Mouse (Mus musculus) G1E (cell line): ENCODE data around the gene Sh3pxd2a. TPM values are rescaled to one million over a fixed set of nuclear protein-coding genes. Genes with fewer than 3 reads are reported as not detected.

Experiments
- ATAC-seq: 2 replicates; pipeline ENCODE4 v1.8.0; 2016; ENCODE audit warnings: mild to moderate bottlenecking; ENCODE audit not compliant: insufficient number of reproducible peaks, poor library complexity, low FRiP score, severe bottlenecking; ENCODE audit errors: extremely low read depth
- DNase-seq: peaks from one replicate; pipeline ENCODE4 v3.0.0; 2012; ENCODE audit warnings: low spot score
- H3K27me3 ChIP-seq: 2 replicates; pipeline ENCODE4 v1.6.1; 2012; ENCODE audit warnings: mild to moderate bottlenecking, low read length, inconsistent platforms; ENCODE audit not compliant: insufficient read depth
- H3K36me3 ChIP-seq: replicated peaks from 2 replicates; pipeline ENCODE3; 2012; ENCODE audit warnings: mild to moderate bottlenecking, inconsistent platforms
- H3K4me1 ChIP-seq: 2 replicates; pipeline ENCODE4 v1.6.1; 2012; ENCODE audit warnings: low read depth, low read length, inconsistent platforms, mixed read lengths; ENCODE audit not compliant: insufficient read depth
- H3K4me3 ChIP-seq: 2 replicates; pipeline ENCODE4 v1.5.1; 2012; ENCODE audit warnings: low read depth, mild to moderate bottlenecking, inconsistent platforms, low read length, moderate library complexity, mixed read lengths
- H3K9me3 ChIP-seq: replicated peaks from 2 replicates; pipeline ENCODE4 v1.6.1; 2012; ENCODE audit warnings: inconsistent platforms
- CTCF ChIP-seq: IDR thresholded peaks from 2 replicates; pipeline ENCODE4 v1.5.1; 2012; ENCODE audit warnings: low read depth, low read length, inconsistent platforms, mixed read lengths
- GATA1 ChIP-seq: IDR thresholded peaks from 2 replicates; pipeline ENCODE4 v1.6.1; 2012; ENCODE audit warnings: borderline replicate concordance, low read length, inconsistent platforms, mixed read lengths
- GATA2 ChIP-seq: IDR thresholded peaks from 2 replicates; pipeline ENCODE4 v1.6.1; 2012; ENCODE audit warnings: low read depth, low read length, inconsistent platforms, borderline replicate concordance
- POLR2AphosphoS5 ChIP-seq: IDR thresholded peaks from 2 replicates; pipeline ENCODE4 v1.6.1; 2012; ENCODE audit warnings: low read depth, low read length, inconsistent platforms; ENCODE audit not compliant: insufficient replicate concordance
- TAL1 ChIP-seq: conservative IDR thresholded peaks from 2 replicates; pipeline ENCODE4 v1.6.1; 2012; ENCODE audit warnings: low read depth, low read length, inconsistent platforms, mixed read lengths
- polyA plus RNA-seq: library from polyadenylated mRNA; stranded (reverse); fragments of >175 nt; gene quantifications from 2 replicates; pipeline ENCODE4 v1.2.3, GENCODE M21; 2012
- total RNA-seq, 2 experiments: library from RNA; stranded (forward) in 1 of 2; stranded (reverse) in 1 of 2; fragments of 200-1000 nt in 1 of 2; fragments of >200 nt in 1 of 2; fragmentation: Nextera tagmentation in 1 of 2; gene quantifications; 2 replicates each; pipeline ENCODE4 v1.2.3; 2014 to 2017

Gene Sh3pxd2a
- not detected in 2 replicates for total RNA-seq (2014; fragmentation: Nextera tagmentation)
- total RNA-seq (2017), result under 0.01 and 0.16 TPM in 2 replicates
- polyA plus RNA-seq, result not detected in 2 replicates

- Histone ChIP-seq H3K9me3 (no peaks in the 10 kb centered on the region), H3K36me3 (no peaks in the 10 kb centered on the region), H3K4me3 (no peak within 1 kb of the TSS), H3K27me3 (0 out of 2 replicates have a peak, but pooled peaks cover 2% of the 10 kb centered on the region), H3K4me1 (no peaks in the 10 kb centered on the region)
- TF ChIP-seq CTCF (no peak), GATA2 (no peak), GATA1 (no peak), TAL1 (no peak), POLR2AphosphoS5 (no peak)
- DNase-seq (no peak), ATAC-seq (no peak)
Measured at GRCm38 (mm10) chr19:47464304-47465241, at the start of gene Sh3pxd2a. TSS of gene Sh3pxd2a (minus strand) at chr19:47464401.

GRCm38 (mm10) chr19:47513618-47513897 is 49.4 kb upstream of the Sh3pxd2a start:
- H3K36me3 ChIP-seq, result peaks cover 82% of the 10 kb centered on the region
- H3K4me1 ChIP-seq, result peaks cover 71% of the 10 kb centered on the region

GRCm38 (mm10) chr19:47512794-47513617 is 48.8 kb upstream of the Sh3pxd2a start:
- ATAC-seq (no peak), DNase-seq (no peak)
- Histone ChIP-seq H3K36me3 (peaks cover 82% of the 10 kb centered on the region), H3K4me3 (no peak overlapping the region), H3K9me3 (no peaks in the 10 kb centered on the region), H3K27me3 (no peaks in the 10 kb centered on the region), H3K4me1 (peaks cover 71% of the 10 kb centered on the region)
- TF ChIP-seq CTCF (no peak), POLR2AphosphoS5 (no peak), GATA2 (no peak), TAL1 (no peak), GATA1 (no peak)

More at GRCm38 (mm10) chr19:47513618-47513897, 49.4 kb upstream of the Sh3pxd2a start:
- Histone ChIP-seq H3K9me3 (no peaks in the 10 kb centered on the region), H3K27me3 (no peaks in the 10 kb centered on the region), H3K4me3 (no peak overlapping the region)
- ATAC-seq, result no peak
- no peak for DNase-seq
- TF ChIP-seq GATA2 (no peak), CTCF (no peak), TAL1 (no peak), POLR2AphosphoS5 (no peak), GATA1 (no peak)

- Histone ChIP-seq H3K4me1 (peaks cover 69% of the 10 kb centered on the region), H3K36me3 (peaks cover 86% of the 10 kb centered on the region), H3K4me3 (no peak overlapping the region), H3K9me3 (no peaks in the 10 kb centered on the region), H3K27me3 (no peaks in the 10 kb centered on the region)
- ATAC-seq (no peak), DNase-seq (no peak)
- TF ChIP-seq CTCF (no peak), POLR2AphosphoS5 (no peak), GATA2 (no peak), TAL1 (no peak), GATA1 (no peak)
Measured at GRCm38 (mm10) chr19:47511958-47512357, 47.8 kb upstream of the Sh3pxd2a start.

GRCm38 (mm10) chr19:47511294-47511675 is 47.1 kb upstream of the Sh3pxd2a start:
- Histone ChIP-seq H3K27me3 (no peaks in the 10 kb centered on the region), H3K4me1 (peaks cover 70% of the 10 kb centered on the region), H3K9me3 (no peaks in the 10 kb centered on the region), H3K36me3 (peaks cover 86% of the 10 kb centered on the region), H3K4me3 (no peak overlapping the region)
- DNase-seq (no peak), ATAC-seq (no peak)
- TF ChIP-seq GATA2 (no peak), TAL1 (no peak), CTCF (no peak), POLR2AphosphoS5 (no peak), GATA1 (no peak)

- no peak overlapping the region for H3K4me3 ChIP-seq
- no peaks in the 10 kb centered on the region for H3K9me3 ChIP-seq
- peaks cover 67% of the 10 kb centered on the region for H3K4me1 ChIP-seq
- DNase-seq, result no peak
- TF ChIP-seq POLR2AphosphoS5 (no peak), CTCF (no peak), TAL1 (no peak), GATA2 (no peak), GATA1 (no peak)
- no peak for ATAC-seq
- H3K27me3 ChIP-seq, result no peaks in the 10 kb centered on the region
- H3K36me3 ChIP-seq, result peaks cover 84% of the 10 kb centered on the region
Measured at GRCm38 (mm10) chr19:47510473-47511293, 46.5 kb upstream of the Sh3pxd2a start.
